Mouse (Mus musculus): ENCODE data around the gene Clec2g. TPM values are rescaled to one million over a fixed set of nuclear protein-coding genes. Genes with fewer than 3 reads are reported as not detected.
A peak's percentile ranks its signal among the peaks of the same experiment; 100 is the strongest.

The Clec2g gene
- polyA plus RNA-seq, 1 experiment from 2014 or later = not detected

DNA sequence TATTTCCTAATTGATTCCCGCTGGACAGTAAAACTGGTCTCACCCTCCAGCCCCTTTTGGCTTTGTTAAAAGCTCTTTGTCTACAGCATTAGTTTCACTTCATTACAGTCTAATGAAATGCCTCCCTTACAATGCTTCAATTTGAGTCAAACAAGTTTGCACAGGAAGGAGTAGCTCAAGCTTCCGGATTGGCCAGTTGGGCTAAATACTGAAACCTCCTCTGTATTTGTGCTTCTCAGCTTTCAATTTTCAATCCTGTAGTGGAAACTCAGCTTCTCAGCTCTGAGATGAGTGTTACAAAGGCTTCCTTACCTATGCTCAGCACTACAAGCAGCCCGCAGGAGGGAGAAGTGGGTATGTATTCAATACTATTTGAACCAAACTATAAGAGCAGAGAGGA is 58.6 kb downstream of the Clec2g start:
- H3K27ac ChIP-seq (ENCODE audit: low read length) = no peak overlapping the region
- no peaks in the 10 kb centered on the region for H3K27me3 ChIP-seq (replicated peaks; ENCODE audit: control insufficient read depth, insufficient read depth, low read length)
- no peak for ATAC-seq
- WGBS = 64% methylated on average over 3 of the region's 3 CpGs
- no peaks in the 10 kb centered on the region for H3K36me3 ChIP-seq (ENCODE audit: control insufficient read depth, insufficient read depth, low read length)
- no peak overlapping the region for H3K4me2 ChIP-seq (ENCODE audit: low read depth, low read length)
- H3K9me3 ChIP-seq (ENCODE audit: control insufficient read depth, low read length) = no peaks in the 10 kb centered on the region
- peaks cover 7% of the 10 kb centered on the region; the same call in 1 of the 2 replicates for H3K4me1 ChIP-seq (ENCODE audit: control insufficient read depth, insufficient read depth, low read length)
- no peak overlapping the region for H3K9ac ChIP-seq (ENCODE audit: low read depth, low read length)
- no peak overlapping the region for H3K4me3 ChIP-seq (ENCODE audit: low read length)

- Histone ChIP-seq H3K4me2 (ENCODE audit: low read depth, low read length) (no peak overlapping the region), H3K27ac (ENCODE audit: low read length) (no peak overlapping the region), H3K9me3 (ENCODE audit: control insufficient read depth, low read length) (no peaks in the 10 kb centered on the region), H3K36me3 (ENCODE audit: control insufficient read depth, insufficient read depth, low read length) (no peaks in the 10 kb centered on the region), H3K9ac (ENCODE audit: low read depth, low read length) (no peak overlapping the region), H3K4me1 (ENCODE audit: control insufficient read depth, insufficient read depth, low read length) (peaks cover 7% of the 10 kb centered on the region; the same call in 1 of the 2 replicates), H3K27me3 (replicated peaks; ENCODE audit: control insufficient read depth, insufficient read depth, low read length) (no peaks in the 10 kb centered on the region), H3K4me3 (ENCODE audit: low read length) (no peak overlapping the region)
- 68% methylated on average over 2 of the region's 2 CpGs for WGBS
- no peak for ATAC-seq
Measured at GRCm38 (mm10) chr6:128993221-128993620, 59.0 kb downstream of the Clec2g start.

GRCm38 (mm10) chr6:128994336-128994735 is 60.2 kb downstream of the Clec2g start:
- ATAC-seq = no peak
- Histone ChIP-seq H3K9me3 (ENCODE audit: control insufficient read depth, low read length) (no peaks in the 10 kb centered on the region), H3K36me3 (ENCODE audit: control insufficient read depth, insufficient read depth, low read length) (no peaks in the 10 kb centered on the region), H3K9ac (ENCODE audit: low read depth, low read length) (no peak overlapping the region), H3K27ac (ENCODE audit: low read length) (0 out of 2 replicates have a peak overlapping the region, but pooled peaks have one; percentile 11), H3K4me3 (ENCODE audit: low read length) (no peak overlapping the region), H3K4me1 (ENCODE audit: control insufficient read depth, insufficient read depth, low read length) (peaks cover 7% of the 10 kb centered on the region; the same call in 1 of the 2 replicates), H3K27me3 (replicated peaks; ENCODE audit: control insufficient read depth, insufficient read depth, low read length) (no peaks in the 10 kb centered on the region), H3K4me2 (ENCODE audit: low read depth, low read length) (no peak overlapping the region)
- WGBS = 70% methylated on average over 4 of the region's 4 CpGs

DNA sequence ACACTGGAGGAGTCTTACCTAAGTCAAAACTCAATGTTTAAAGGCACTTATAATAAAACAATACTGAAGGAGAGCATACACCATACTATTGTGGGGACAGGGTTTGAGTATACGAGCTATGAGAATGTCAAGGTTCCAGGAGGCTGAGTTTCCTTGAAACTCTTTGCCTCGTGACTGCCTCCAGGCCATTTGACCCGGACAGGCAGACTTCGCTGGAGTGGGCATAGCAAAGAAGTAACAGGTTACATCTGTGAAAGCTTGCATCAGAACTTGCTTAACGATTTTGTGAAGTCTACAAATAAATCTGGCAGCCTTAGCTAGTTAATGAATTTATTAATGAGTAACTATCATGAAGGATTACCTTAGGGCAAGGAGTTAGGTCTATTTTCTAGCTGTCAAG is 60.6 kb downstream of the Clec2g start:
- Histone ChIP-seq H3K4me3 (ENCODE audit: low read length) (no peak overlapping the region), H3K27ac (ENCODE audit: low read length) (peak overlapping the region; percentile 74), H3K36me3 (ENCODE audit: control insufficient read depth, insufficient read depth, low read length) (no peaks in the 10 kb centered on the region), H3K4me1 (ENCODE audit: control insufficient read depth, insufficient read depth, low read length) (peaks cover 7% of the 10 kb centered on the region; the same call in 1 of the 2 replicates), H3K9me3 (ENCODE audit: control insufficient read depth, low read length) (no peaks in the 10 kb centered on the region), H3K27me3 (replicated peaks; ENCODE audit: control insufficient read depth, insufficient read depth, low read length) (no peaks in the 10 kb centered on the region), H3K4me2 (ENCODE audit: low read depth, low read length) (no peak overlapping the region), H3K9ac (ENCODE audit: low read depth, low read length) (no peak overlapping the region)
- ATAC-seq = peak; percentile 5; the same call in 1 of the 2 replicates
- 68% methylated on average over 5 of the region's 5 CpGs for WGBS

DNA sequence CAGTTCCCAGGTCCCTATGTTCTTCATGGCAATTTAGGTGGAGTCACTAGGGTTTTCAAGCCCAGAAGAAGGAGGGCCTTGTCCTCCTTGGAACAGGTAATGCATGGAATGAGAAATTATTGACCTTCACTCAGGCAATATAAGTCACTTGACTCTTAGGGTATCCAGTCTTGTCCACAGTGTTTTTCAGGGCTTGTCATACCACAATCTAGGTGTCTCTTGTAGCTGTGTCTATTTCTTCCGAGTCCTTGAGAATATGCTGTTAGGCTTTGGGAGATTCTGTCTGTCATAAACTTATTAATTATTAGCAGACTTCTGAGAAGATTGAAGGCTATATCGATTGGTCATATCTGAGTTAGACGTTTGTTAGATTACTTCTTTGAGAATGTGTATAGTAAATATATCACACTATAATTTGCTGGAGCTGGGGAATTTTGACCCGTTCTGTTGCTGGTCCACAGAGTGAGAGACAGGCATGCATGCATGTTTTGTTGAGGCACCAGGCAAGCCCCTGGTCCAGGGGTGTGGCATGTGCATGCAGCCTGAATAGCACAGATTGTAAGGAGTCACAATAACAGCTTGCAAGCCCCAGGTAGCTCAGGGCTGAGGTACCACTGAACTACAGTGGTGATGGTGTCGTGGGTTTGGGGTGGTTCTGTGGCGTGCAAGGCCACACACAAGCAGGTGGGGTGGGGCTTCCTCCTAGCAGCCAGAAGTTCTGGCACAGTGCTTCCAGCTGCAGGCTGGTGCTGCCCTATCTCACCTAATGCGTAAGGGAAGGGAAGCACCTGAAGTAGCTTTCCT is 61.3 kb downstream of the Clec2g start:
- Histone ChIP-seq H3K4me3 (ENCODE audit: low read length) (0 out of 2 replicates have a peak overlapping the region, but pooled peaks have one; percentile 1), H3K27ac (ENCODE audit: low read length) (peak overlapping the region; percentile 87), H3K4me2 (ENCODE audit: low read depth, low read length) (peak overlapping the region; percentile 24), H3K9me3 (ENCODE audit: control insufficient read depth, low read length) (no peaks in the 10 kb centered on the region), H3K27me3 (replicated peaks; ENCODE audit: control insufficient read depth, insufficient read depth, low read length) (no peaks in the 10 kb centered on the region), H3K9ac (ENCODE audit: low read depth, low read length) (peak overlapping the region; percentile 33; the same call in 1 of the 2 replicates), H3K4me1 (ENCODE audit: control insufficient read depth, insufficient read depth, low read length) (peaks cover 7% of the 10 kb centered on the region; the same call in 1 of the 2 replicates), H3K36me3 (ENCODE audit: control insufficient read depth, insufficient read depth, low read length) (no peaks in the 10 kb centered on the region)
- peak; percentile 93 for ATAC-seq
- 63% methylated on average over 7 of the region's 7 CpGs for WGBS

GRCm38 (mm10) chr6:128996054-128996767 is 62.0 kb downstream of the Clec2g start:
- H3K4me3 ChIP-seq (ENCODE audit: low read length) = peak overlapping the region; percentile 1; the same call in 1 of the 2 replicates
- peak overlapping the region; percentile 33; the same call in 1 of the 2 replicates for H3K9ac ChIP-seq (ENCODE audit: low read depth, low read length)
- peak; percentile 22 for ATAC-seq
- H3K4me2 ChIP-seq (ENCODE audit: low read depth, low read length) = peak overlapping the region; percentile 24
- no peaks in the 10 kb centered on the region for H3K9me3 ChIP-seq (ENCODE audit: control insufficient read depth, low read length)
- peak overlapping the region; percentile 87 for H3K27ac ChIP-seq (ENCODE audit: low read length)
- peaks cover 7% of the 10 kb centered on the region; the same call in 1 of the 2 replicates for H3K4me1 ChIP-seq (ENCODE audit: control insufficient read depth, insufficient read depth, low read length)
- 53% methylated on average over 3 of the region's 3 CpGs for WGBS
- no peaks in the 10 kb centered on the region for H3K27me3 ChIP-seq (replicated peaks; ENCODE audit: control insufficient read depth, insufficient read depth, low read length)
- no peaks in the 10 kb centered on the region for H3K36me3 ChIP-seq (ENCODE audit: control insufficient read depth, insufficient read depth, low read length)

- Histone ChIP-seq H3K27me3 (replicated peaks; ENCODE audit: control insufficient read depth, insufficient read depth, low read length) (no peaks in the 10 kb centered on the region), H3K9me3 (ENCODE audit: control insufficient read depth, low read length) (no peaks in the 10 kb centered on the region), H3K4me1 (ENCODE audit: control insufficient read depth, insufficient read depth, low read length) (peaks cover 7% of the 10 kb centered on the region; the same call in 1 of the 2 replicates), H3K36me3 (ENCODE audit: control insufficient read depth, insufficient read depth, low read length) (no peaks in the 10 kb centered on the region), H3K4me2 (ENCODE audit: low read depth, low read length) (peak overlapping the region; percentile 24), H3K4me3 (ENCODE audit: low read length) (peak overlapping the region; percentile 1; the same call in 1 of the 2 replicates), H3K9ac (ENCODE audit: low read depth, low read length) (no peak overlapping the region), H3K27ac (ENCODE audit: low read length) (peak overlapping the region; percentile 87)
- 61% methylated on average over 13 of the region's 13 CpGs for WGBS
- no peak for ATAC-seq
Measured at GRCm38 (mm10) chr6:128996768-128997442, 62.7 kb downstream of the Clec2g start.

GRCm38 (mm10) chr6:129001392-129001791 is 67.2 kb downstream of the Clec2g start:
- 80% methylated on average over 2 of the region's 2 CpGs for WGBS

GRCm38 (mm10) chr6:129008552-129008951 is 74.4 kb downstream of the Clec2g start:
- no peaks in the 10 kb centered on the region for H3K4me1 ChIP-seq (ENCODE audit: control insufficient read depth, insufficient read depth, low read length)
- no peak for ATAC-seq
- 87% methylated on average over 8 of the region's 8 CpGs for WGBS

More at GRCm38 (mm10) chr6:129001392-129001791, 67.2 kb downstream of the Clec2g start:
- no peaks in the 10 kb centered on the region for H3K4me1 ChIP-seq (ENCODE audit: control insufficient read depth, insufficient read depth, low read length)
- H3K9ac ChIP-seq (ENCODE audit: low read depth, low read length) = no peak overlapping the region
- no peaks in the 10 kb centered on the region for H3K27me3 ChIP-seq (replicated peaks; ENCODE audit: control insufficient read depth, insufficient read depth, low read length)
- H3K4me3 ChIP-seq (ENCODE audit: low read length) = no peak overlapping the region
- H3K36me3 ChIP-seq (ENCODE audit: control insufficient read depth, insufficient read depth, low read length) = no peaks in the 10 kb centered on the region
- ATAC-seq = no peak
- no peaks in the 10 kb centered on the region for H3K9me3 ChIP-seq (ENCODE audit: control insufficient read depth, low read length)
- H3K27ac ChIP-seq (ENCODE audit: low read length) = no peak overlapping the region
- H3K4me2 ChIP-seq (ENCODE audit: low read depth, low read length) = no peak overlapping the region

More at GRCm38 (mm10) chr6:129008552-129008951, 74.4 kb downstream of the Clec2g start:
- no peaks in the 10 kb centered on the region for H3K36me3 ChIP-seq (ENCODE audit: control insufficient read depth, insufficient read depth, low read length)
- H3K9ac ChIP-seq (ENCODE audit: low read depth, low read length) = no peak overlapping the region
- H3K9me3 ChIP-seq (ENCODE audit: control insufficient read depth, low read length) = no peaks in the 10 kb centered on the region
- H3K4me2 ChIP-seq (ENCODE audit: low read depth, low read length) = no peak overlapping the region
- no peak overlapping the region for H3K27ac ChIP-seq (ENCODE audit: low read length)
- no peaks in the 10 kb centered on the region for H3K27me3 ChIP-seq (replicated peaks; ENCODE audit: control insufficient read depth, insufficient read depth, low read length)
- H3K4me3 ChIP-seq (ENCODE audit: low read length) = no peak overlapping the region
